Mouse (Mus musculus): ENCODE results near the gene Tmod4.
"Not testable (repeated sequence)": the region's sequence is repeated elsewhere in the genome, so short reads cannot be mapped to it uniquely, and the experiment has no call there.

The Tmod4 gene

GRCm38 (mm10) chr3:95124246-95124645, at the start of gene Tmod4:
Tmod4 (plus strand) TSS chr3:95124476.
- peak in 1 of 2 experiments; percentile 31 for DNase-seq

GRCm38 (mm10) chr3:95088071-95088470, 36.2 kb upstream of the Tmod4 start:
- DNase-seq, result no peak

DNA sequence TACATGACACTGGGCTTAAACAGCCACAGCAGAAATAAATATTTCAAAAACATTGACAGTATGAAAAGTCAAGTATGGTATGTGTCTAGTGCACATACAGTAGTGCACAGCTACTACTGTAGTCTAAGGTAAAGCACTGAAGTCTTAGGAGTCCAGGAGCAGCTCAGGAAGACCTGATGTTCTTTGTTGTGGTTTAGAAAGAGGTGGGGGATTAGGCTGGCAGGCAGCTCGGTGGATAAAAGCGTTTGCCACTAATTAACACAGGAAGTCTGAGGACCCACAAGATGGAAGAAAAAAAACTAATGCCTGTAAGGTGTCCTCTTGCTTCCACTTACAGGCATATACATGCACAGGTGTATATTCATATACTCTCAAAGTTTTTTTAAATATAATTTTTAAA, 23.4 kb upstream of the Tmod4 start:
- DNase-seq, result no peak

- no peak for DNase-seq
Measured at GRCm38 (mm10) chr3:95105121-95105520, 19.2 kb upstream of the Tmod4 start.

DNA sequence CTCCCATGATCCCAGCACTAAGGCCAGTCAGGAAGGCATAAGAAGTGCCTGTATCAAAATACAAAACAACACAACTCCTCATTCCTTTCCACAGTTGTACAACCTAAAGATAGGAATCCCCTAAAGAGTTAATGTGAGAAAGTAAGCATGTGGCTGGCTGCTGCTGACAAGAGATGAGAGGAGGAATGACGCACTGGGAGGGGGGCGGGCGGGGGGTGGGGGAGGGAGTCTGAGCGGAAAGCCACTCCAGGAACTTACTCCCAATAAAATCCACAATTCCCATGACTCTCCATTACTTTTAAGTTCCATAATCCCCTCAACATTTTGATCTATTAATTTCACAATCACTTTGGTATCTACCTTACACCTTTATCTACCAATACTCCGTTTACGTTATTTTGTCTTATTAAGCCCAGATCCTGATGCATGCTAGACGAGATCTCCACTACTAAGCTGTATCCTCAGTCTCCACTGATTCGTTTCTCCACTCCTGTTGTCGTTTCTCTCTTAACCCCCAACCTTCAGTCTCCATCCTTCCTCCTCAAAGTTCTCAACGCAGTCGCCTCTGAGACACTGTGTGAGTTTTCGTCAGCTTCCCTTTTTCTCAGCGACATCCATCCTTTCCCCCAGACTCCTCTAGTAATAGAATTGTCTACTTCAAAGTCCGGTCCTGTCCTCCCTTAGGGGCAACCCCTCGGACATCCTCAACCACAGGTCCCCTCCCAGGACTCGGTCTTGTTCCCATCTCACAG, 18.5 kb upstream of the Tmod4 start:
- no peak for DNase-seq

GRCm38 (mm10) chr3:95106338-95107117, 17.7 kb upstream of the Tmod4 start, which contains the start of gene Pip5k1a:
Pip5k1a (minus strand) TSS chr3:95106930.
- peak; percentile 94 to 97 for DNase-seq

GRCm38 (mm10) chr3:95107308-95107707, 17.0 kb upstream of the Tmod4 start:
- DNase-seq, result not testable (repeated sequence)

DNA sequence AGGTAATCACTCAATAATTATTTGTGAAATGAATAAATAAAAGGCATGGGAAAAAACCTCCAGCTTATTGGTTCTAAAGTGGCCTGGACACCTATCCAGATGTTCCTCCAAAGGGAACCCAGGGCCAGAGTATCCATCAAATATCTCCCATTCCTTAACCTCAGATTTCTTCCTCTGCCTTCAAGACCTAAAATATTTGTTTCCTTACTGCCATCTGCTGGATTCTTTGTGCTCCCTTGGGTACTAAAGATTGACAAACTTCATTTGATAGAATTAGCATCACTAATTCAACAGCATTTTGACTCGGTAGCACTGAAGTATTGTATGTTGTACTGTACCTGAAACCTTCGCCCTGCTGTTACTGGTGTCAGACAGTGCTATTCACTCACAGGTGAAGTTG, 16.4 kb upstream of the Tmod4 start:
- no peak for DNase-seq

DNA sequence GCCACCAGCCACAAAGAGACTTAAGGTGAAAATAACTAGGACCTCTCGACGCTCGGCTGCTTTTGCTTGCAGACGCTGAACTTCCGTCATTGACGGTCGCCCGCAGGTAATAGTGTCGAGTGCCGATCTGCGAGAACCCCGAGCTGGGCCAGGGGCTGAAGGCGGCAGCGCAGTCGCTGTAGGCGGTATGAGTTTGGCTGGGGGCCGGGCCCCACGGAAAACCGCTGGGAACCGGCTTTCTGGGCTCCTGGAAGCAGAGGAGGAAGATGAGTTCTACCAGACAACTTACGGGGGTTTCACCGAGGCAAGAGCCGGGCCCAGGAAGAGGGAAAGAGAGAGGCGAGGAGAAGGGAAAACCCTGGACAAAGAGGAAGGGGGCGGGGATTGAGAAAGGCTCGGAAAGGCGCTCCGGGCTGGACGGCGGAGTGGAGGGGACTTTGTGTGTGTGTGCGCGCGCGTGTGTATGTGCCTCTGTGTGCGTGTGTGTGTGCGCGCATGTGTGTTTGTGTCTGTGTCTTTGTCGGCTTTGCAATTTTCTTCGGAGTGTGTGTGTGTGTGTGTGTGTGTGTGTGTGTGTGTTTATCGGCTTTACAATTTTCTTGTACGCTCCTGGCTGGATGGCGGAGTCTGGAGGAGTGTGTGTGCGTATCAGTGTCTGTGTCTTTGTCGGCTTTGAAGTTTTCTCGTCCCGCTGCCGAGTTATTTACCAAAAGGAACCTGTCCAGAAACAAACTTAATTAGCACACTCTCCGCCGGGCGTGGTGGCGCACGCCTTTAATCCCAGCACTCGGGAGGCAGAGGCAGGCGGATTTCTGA, 13.2 kb upstream of the Tmod4 start, which contains the start of gene Vps72:
Gene Vps72 (plus strand): TSS at position 112 of the 816 bp plus-strand sequence.
- peak; percentile 89 to 91 for DNase-seq

GRCm38 (mm10) chr3:95112760-95113159, 11.5 kb upstream of the Tmod4 start:
- no peak for DNase-seq

- no peak for DNase-seq
Measured at GRCm38 (mm10) chr3:95117751-95118150, 6.5 kb upstream of the Tmod4 start.

- DNase-seq, result no peak
Measured at GRCm38 (mm10) chr3:95121580-95121979, 2.7 kb upstream of the Tmod4 start.

DNA sequence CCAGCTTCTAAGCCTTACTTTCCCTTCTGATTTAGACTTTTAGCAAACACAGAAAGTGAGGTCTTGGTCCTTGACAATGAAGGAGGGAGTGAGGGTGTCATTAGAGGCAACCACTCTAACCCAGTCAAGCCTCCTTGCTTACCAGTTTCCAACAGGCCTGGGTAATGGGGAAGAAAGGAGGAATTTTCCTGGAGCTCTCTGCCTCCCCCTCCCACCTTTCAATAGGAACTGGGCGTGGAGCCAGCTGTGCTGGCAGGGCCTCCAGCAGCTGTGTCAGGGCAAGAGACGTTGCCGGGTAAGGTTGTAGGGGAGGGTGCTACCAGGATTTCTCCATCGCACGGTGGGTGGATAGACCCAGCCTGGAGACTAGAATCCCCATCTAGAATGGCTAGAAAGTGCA, 696 bp downstream of the Tmod4 start:
- DNase-seq, result no peak

DNA sequence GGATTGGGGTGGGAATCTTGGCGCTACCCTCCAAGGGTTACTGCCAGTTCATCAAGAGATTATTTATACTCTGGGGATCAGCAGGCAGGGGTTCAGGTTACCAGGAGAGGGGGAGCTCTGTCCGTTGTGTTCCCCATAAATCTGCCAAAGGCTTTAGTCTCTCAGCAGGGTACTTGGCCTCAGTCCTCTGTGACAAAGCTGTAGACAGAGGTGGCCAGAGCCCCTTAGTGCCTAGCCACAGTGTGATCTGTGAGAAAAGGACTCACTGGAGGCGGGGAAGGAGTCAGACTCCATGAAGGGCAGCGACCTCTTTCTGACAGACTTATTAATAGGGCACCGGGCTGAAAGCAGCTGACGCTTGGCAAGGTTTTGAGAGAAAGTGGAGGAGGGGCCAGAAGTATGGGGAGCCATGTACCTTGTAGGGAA, 5.0 kb downstream of the Tmod4 start:
- no peak for DNase-seq

DNA sequence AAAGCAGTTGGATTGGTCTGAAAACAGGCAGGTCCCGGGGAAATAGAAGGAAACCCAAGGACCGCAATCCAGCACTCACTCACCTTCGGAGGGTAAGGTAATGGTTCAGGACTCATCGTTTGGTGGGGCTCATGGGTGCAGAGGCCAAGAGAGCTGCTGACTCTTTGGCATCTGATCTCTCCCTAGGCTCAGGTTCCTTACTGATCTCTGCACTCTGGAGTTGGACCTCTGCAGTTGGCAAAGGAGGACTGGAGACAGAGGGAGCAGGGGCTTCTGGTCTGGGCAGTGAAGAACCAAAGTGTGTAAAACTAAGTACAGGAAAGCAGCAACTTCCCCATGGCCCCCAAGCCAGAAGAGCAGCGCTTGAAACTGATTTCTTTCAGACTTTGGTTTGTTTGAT, 5.8 kb downstream of the Tmod4 start:
- no peak for DNase-seq

DNA sequence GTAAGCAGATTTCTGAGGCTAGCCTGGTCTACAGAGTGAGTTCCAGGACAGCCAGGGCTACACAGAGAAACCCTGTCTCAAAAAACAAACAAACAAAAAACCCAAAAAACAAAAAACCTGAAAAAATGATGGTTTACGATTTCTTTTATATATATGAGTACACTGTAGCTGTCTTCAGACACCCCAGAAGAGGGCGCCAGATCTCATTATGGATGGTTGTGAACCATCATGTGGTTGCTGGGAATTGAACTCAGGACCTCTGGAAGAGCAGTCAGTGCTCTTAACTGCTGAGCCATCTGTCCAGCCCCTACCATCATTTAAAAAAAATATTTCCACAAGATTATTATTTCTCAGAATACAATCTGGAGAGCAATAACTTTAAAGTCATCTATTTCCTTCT, 8.1 kb downstream of the Tmod4 start:
- DNase-seq, result not testable (repeated sequence)

GRCm38 (mm10) chr3:95133176-95133575, 8.9 kb downstream of the Tmod4 start:
- DNase-seq, result no peak

- peak; percentile 84 to 92 for DNase-seq
Measured at GRCm38 (mm10) chr3:95133680-95134101, 9.4 kb downstream of the Tmod4 start, which contains the start of the genes Scnm1 and Lysmd1. Scnm1 (minus strand) TSS chr3:95134011. Lysmd1 (plus strand) TSS chr3:95134088.

- not testable (repeated sequence) for DNase-seq
Measured at GRCm38 (mm10) chr3:95134133-95134532, 9.9 kb downstream of the Tmod4 start.

- peak in 1 of 2 experiments; percentile 45 for DNase-seq
Measured at GRCm38 (mm10) chr3:95135023-95135422, 10.7 kb downstream of the Tmod4 start.

DNA sequence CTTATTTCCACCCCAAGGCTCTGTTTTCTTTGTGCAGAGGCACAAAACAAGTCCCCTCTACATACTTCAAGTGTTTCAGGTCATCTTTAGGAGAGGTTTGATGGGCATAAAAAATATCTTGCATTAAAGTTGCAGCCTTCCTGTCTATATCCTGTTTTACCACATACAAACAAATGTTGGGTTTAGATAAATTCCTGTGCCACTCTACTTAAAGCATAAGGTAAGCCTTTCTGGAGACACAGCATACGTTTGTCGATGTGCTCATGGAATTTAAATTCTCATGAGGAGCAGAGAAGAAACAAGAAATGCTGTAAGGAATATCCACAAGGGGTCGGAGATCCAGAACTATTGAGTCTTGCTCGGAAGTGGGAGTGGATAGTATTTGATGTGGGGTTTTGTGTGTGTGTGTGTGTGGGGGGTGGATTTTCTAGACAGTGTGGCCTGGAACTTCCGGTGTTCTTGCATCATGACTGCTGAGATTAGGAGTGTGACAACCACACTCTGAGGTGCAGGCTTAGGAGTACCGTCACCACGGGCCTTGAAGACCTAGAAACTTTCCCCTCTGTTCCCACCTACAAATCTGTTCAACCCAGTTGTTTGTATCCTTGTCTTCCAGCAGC, 11.3 kb downstream of the Tmod4 start:
- DNase-seq, result peak in 1 of 2 experiments; percentile 42

DNA sequence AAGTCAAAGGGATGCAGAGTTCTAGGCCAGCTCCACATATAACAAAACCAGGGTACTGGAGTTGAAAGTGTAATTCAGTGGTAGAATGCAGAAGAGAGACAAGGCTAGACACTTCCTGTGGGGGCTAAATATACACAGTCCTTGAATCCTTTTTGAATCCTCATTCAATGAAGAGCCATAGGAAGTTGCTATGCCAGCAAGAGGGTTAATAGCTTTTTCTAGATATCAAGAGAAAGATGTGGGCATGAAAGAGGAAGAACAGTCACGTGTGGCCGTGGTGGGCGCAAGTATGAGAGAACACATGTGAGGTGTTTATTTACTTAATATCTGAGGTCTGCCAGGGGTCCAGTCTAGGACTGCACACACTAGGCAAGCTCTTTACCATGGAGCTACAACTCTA, 12.1 kb downstream of the Tmod4 start:
- no peak for DNase-seq
